Mouse (Mus musculus): Measurements from ENCODE around the gene Ugt1a6b. TPM values are rescaled to one million over a fixed set of nuclear protein-coding genes. Genes with fewer than 3 reads are reported as not detected.

Ugt1a6b gene
- polyA plus RNA-seq, 1 experiment from 2014 or later, result not detected

GRCm38 (mm10) chr1:88263778-88264177 is 160.7 kb downstream of the Ugt1a6b start:
- Histone ChIP-seq H3K27ac (no peak overlapping the region), H3K9ac (no peak overlapping the region), H3K36me3 (peaks cover 96% of the 10 kb centered on the region), H3K9me3 (peaks cover 45% of the 10 kb centered on the region), H3K4me2 (replicated peaks) (no peak overlapping the region), H3K27me3 (replicated peaks) (no peaks in the 10 kb centered on the region), H3K4me1 (0 out of 2 replicates have a peak, but pooled peaks cover 4% of the 10 kb centered on the region), H3K4me3 (no peak overlapping the region)
- no peak for ATAC-seq (ENCODE audit: low FRiP score, low read depth)
- 90% methylated on average over 5 of the region's 5 CpGs for WGBS

GRCm38 (mm10) chr1:88264237-88264868 is 161.3 kb downstream of the Ugt1a6b start:
- Histone ChIP-seq H3K4me1 (0 out of 2 replicates have a peak, but pooled peaks cover 2% of the 10 kb centered on the region), H3K4me3 (no peak overlapping the region), H3K4me2 (replicated peaks) (no peak overlapping the region), H3K36me3 (peaks cover 99% of the 10 kb centered on the region), H3K27me3 (replicated peaks) (no peaks in the 10 kb centered on the region), H3K9me3 (peaks cover 42% of the 10 kb centered on the region), H3K27ac (no peak overlapping the region), H3K9ac (no peak overlapping the region)
- ATAC-seq (ENCODE audit: low FRiP score, low read depth), result no peak
- 91% methylated on average over 7 of the region's 7 CpGs for WGBS

- Histone ChIP-seq H3K4me1 (no peaks in the 10 kb centered on the region), H3K4me2 (replicated peaks) (no peak overlapping the region), H3K36me3 (peaks cover 99% of the 10 kb centered on the region), H3K4me3 (no peak overlapping the region), H3K9ac (no peak overlapping the region), H3K9me3 (peaks cover 37% of the 10 kb centered on the region), H3K27ac (no peak overlapping the region), H3K27me3 (replicated peaks) (no peaks in the 10 kb centered on the region)
- 80% methylated on average over 4 of the region's 4 CpGs for WGBS
- no peak for ATAC-seq (ENCODE audit: low FRiP score, low read depth)
Observed at GRCm38 (mm10) chr1:88264869-88265240, 161.8 kb downstream of the Ugt1a6b start.

- Histone ChIP-seq H3K4me3 (no peak overlapping the region), H3K9me3 (peaks cover 34% of the 10 kb centered on the region), H3K4me2 (replicated peaks) (no peak overlapping the region), H3K27ac (no peak overlapping the region), H3K27me3 (replicated peaks) (no peaks in the 10 kb centered on the region), H3K4me1 (no peaks in the 10 kb centered on the region), H3K36me3 (peaks cover 89% of the 10 kb centered on the region), H3K9ac (no peak overlapping the region)
- ATAC-seq (ENCODE audit: low FRiP score, low read depth), result no peak
- 89% methylated on average over 13 of the region's 13 CpGs for WGBS
Observed at GRCm38 (mm10) chr1:88266123-88266522, 163.1 kb downstream of the Ugt1a6b start.

- WGBS, result 93% methylated on average over 6 of the region's 6 CpGs
- Histone ChIP-seq H3K27ac (no peak overlapping the region), H3K27me3 (replicated peaks) (no peaks in the 10 kb centered on the region), H3K9me3 (peaks cover 29% of the 10 kb centered on the region), H3K4me2 (replicated peaks) (no peak overlapping the region), H3K9ac (no peak overlapping the region), H3K4me3 (no peak overlapping the region), H3K36me3 (peaks cover 86% of the 10 kb centered on the region), H3K4me1 (no peaks in the 10 kb centered on the region)
- ATAC-seq (ENCODE audit: low FRiP score, low read depth), result 0 out of 2 replicates have a peak, but pooled peaks have one; percentile 3
Observed at GRCm38 (mm10) chr1:88267489-88267888, 164.4 kb downstream of the Ugt1a6b start.

- Histone ChIP-seq H3K4me2 (replicated peaks) (no peak overlapping the region), H3K27me3 (replicated peaks) (no peaks in the 10 kb centered on the region), H3K4me1 (no peaks in the 10 kb centered on the region), H3K27ac (no peak overlapping the region), H3K9me3 (peaks cover 29% of the 10 kb centered on the region), H3K4me3 (no peak overlapping the region), H3K36me3 (peaks cover 85% of the 10 kb centered on the region), H3K9ac (no peak overlapping the region)
- WGBS, result 87% methylated on average over 6 of the region's 6 CpGs
- ATAC-seq (ENCODE audit: low FRiP score, low read depth), result no peak
Observed at GRCm38 (mm10) chr1:88268070-88268469, 165.0 kb downstream of the Ugt1a6b start.

Other genes starting within 250 kb of the Ugt1a6b start
- 36.4 and 36.6 TPM in 2 replicates for gene Dgkd, start 250.0 kb upstream of the Ugt1a6b start, polyA plus RNA-seq (2016; fragmentation: Nextera tagmentation; extraction: Ambion mirVana)
- 29.3 and 33.2 TPM in 2 replicates for gene Usp40, start 94.7 kb upstream of the Ugt1a6b start, polyA plus RNA-seq (2016; fragmentation: Nextera tagmentation; extraction: Ambion mirVana)
- gene Ugt1a10, start 47.9 kb upstream of the Ugt1a6b start, polyA plus RNA-seq (2016; fragmentation: Nextera tagmentation; extraction: Ambion mirVana), result not detected in 2 replicates
- not detected in 2 replicates for gene Ugt1a9, start 32.5 kb upstream of the Ugt1a6b start, polyA plus RNA-seq (2016; fragmentation: Nextera tagmentation; extraction: Ambion mirVana)
- not detected in 2 replicates for gene Ugt1a8, start 15.4 kb upstream of the Ugt1a6b start, polyA plus RNA-seq (2016; fragmentation: Nextera tagmentation; extraction: Ambion mirVana)
- gene Ugt1a7c, start 8.2 kb upstream of the Ugt1a6b start, polyA plus RNA-seq (2016; fragmentation: Nextera tagmentation; extraction: Ambion mirVana), result 0.79 and 0.98 TPM in 2 replicates
- gene Ugt1a6a, start 31.6 kb downstream of the Ugt1a6b start, polyA plus RNA-seq (2016; fragmentation: Nextera tagmentation; extraction: Ambion mirVana), result 0.09 and 0.65 TPM in 2 replicates
- gene Ugt1a5, start 62.8 kb downstream of the Ugt1a6b start, polyA plus RNA-seq (2016; fragmentation: Nextera tagmentation; extraction: Ambion mirVana), result not detected in 2 replicates
- gene Ugt1a2, start 97.3 kb downstream of the Ugt1a6b start, polyA plus RNA-seq (2016; fragmentation: Nextera tagmentation; extraction: Ambion mirVana), result not detected in 2 replicates
- 16.4 and 17.7 TPM in 2 replicates for gene Dnajb3, start 102.5 kb downstream of the Ugt1a6b start, polyA plus RNA-seq (2016; fragmentation: Nextera tagmentation; extraction: Ambion mirVana)
- gene Ugt1a1, start 108.7 kb downstream of the Ugt1a6b start, polyA plus RNA-seq (2016; fragmentation: Nextera tagmentation; extraction: Ambion mirVana), result not detected in 2 replicates
- 1.3 and 1.5 TPM in 2 replicates for gene Mroh2a, start 123.7 kb downstream of the Ugt1a6b start, polyA plus RNA-seq (2016; fragmentation: Nextera tagmentation; extraction: Ambion mirVana)
- 134 and 135 TPM in 2 replicates for gene Hjurp, start 174.4 kb downstream of the Ugt1a6b start, polyA plus RNA-seq (2016; fragmentation: Nextera tagmentation; extraction: Ambion mirVana)
- not detected in 2 replicates for gene Trpm8, start 174.4 kb downstream of the Ugt1a6b start, polyA plus RNA-seq (2016; fragmentation: Nextera tagmentation; extraction: Ambion mirVana)